Mouse (Mus musculus) inflammation-experienced regulatory T-cells, adult 6 months (primary cell): ENCODE measurements around the gene Scrn2. TPM values are rescaled to one million over a fixed set of nuclear protein-coding genes. Genes with fewer than 3 reads are reported as not detected.

Source experiments
- ATAC-seq: one replicate; pipeline ENCODE4 v1.8.0; 2017
- polyA plus RNA-seq, 3 experiments: library from polyadenylated mRNA; unstranded; fragments of 100-300 nt; shearing (Covaris generic); gene quantifications; one replicate each; pipeline ENCODE4 v1.2.1; 2017

The Scrn2 gene
- 1 to 10 TPM; 6.2 to 8.8 (median 6.5) TPM for polyA plus RNA-seq

GRCm38 (mm10) chr11:97029686-97030417, at the start of gene Scrn2:
TSS of gene Scrn2 (plus strand) at chr11:97029938.
- ATAC-seq, result peak; percentile 78

- no peak for ATAC-seq
Observed at GRCm38 (mm10) chr11:96980021-96980420, 49.7 kb upstream of the Scrn2 start.

GRCm38 (mm10) chr11:96981461-96981860, 48.3 kb upstream of the Scrn2 start:
- no peak for ATAC-seq

- peak; percentile 13 for ATAC-seq
Observed at GRCm38 (mm10) chr11:96982355-96982754, 47.4 kb upstream of the Scrn2 start.

- no peak for ATAC-seq
Observed at GRCm38 (mm10) chr11:96982859-96983258, 46.9 kb upstream of the Scrn2 start, which contains the start of gene Sp2. TSS of gene Sp2 (minus strand) at chr11:96982959.

GRCm38 (mm10) chr11:96984903-96985302, 44.8 kb upstream of the Scrn2 start:
- no peak for ATAC-seq

GRCm38 (mm10) chr11:96986463-96986862, 43.3 kb upstream of the Scrn2 start:
- ATAC-seq, result no peak

GRCm38 (mm10) chr11:96987873-96988655, 41.7 kb upstream of the Scrn2 start:
- ATAC-seq, result peak; percentile 93

- ATAC-seq, result no peak
Observed at GRCm38 (mm10) chr11:96991501-96991900, 38.2 kb upstream of the Scrn2 start.

- ATAC-seq, result peak; percentile 6
Observed at GRCm38 (mm10) chr11:96992722-96993311, 36.9 kb upstream of the Scrn2 start.

GRCm38 (mm10) chr11:96995031-96995430, 34.7 kb upstream of the Scrn2 start:
- ATAC-seq, result no peak

- ATAC-seq, result peak; percentile 95
Observed at GRCm38 (mm10) chr11:96995836-96996772, 33.6 kb upstream of the Scrn2 start.

GRCm38 (mm10) chr11:96996773-96997379, 32.9 kb upstream of the Scrn2 start:
- ATAC-seq, result peak; percentile 18

GRCm38 (mm10) chr11:96997380-96997956, 32.3 kb upstream of the Scrn2 start:
- ATAC-seq, result no peak

GRCm38 (mm10) chr11:97003170-97003569, 26.6 kb upstream of the Scrn2 start:
- ATAC-seq, result no peak

- peak; percentile 87 for ATAC-seq
Observed at GRCm38 (mm10) chr11:97007093-97007794, 22.5 kb upstream of the Scrn2 start.

- ATAC-seq, result no peak
Observed at GRCm38 (mm10) chr11:97009198-97009790, 20.4 kb upstream of the Scrn2 start.

- no peak for ATAC-seq
Observed at GRCm38 (mm10) chr11:97013121-97013670, 16.5 kb upstream of the Scrn2 start, which contains the start of gene Sp6. TSS of gene Sp6 (plus strand) at chr11:97013394.

- ATAC-seq, result no peak
Observed at GRCm38 (mm10) chr11:97017696-97018582, 11.8 kb upstream of the Scrn2 start.
